Mouse (Mus musculus): ENCODE measurements around the gene Hdgfl3. TPM values are rescaled to one million over a fixed set of nuclear protein-coding genes. Genes with fewer than 3 reads are reported as not detected.
A peak's percentile ranks its signal among the peaks of the same experiment; 100 is the strongest.

The Hdgfl3 gene
- total RNA-seq, 2 experiments from 2014 or later = 1.3 TPM; not detected in 1

DNA sequence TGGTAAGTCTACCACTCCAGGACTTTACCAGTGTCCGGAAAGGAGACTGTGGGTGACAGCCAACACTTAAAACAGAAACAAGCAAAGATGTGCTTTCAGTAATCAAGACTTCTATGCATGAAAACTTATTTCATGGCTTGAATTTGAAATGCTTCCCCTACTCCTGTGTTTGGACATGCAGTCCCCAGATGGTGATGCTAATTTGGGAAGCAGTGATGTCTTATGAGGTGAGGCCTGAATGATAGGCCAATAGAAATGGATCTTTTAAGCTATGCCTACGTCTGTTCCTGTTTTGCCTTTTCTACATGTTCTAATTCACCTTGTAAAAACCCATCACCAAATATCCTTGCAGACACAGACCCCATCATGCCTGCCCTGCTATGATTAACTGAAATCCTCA is 29.3 kb downstream of the Hdgfl3 start:
- no peak for ATAC-seq (replicated peaks; ENCODE audit: low FRiP score, poor library complexity, severe bottlenecking)

- no peak for ATAC-seq (replicated peaks; ENCODE audit: low FRiP score, poor library complexity, severe bottlenecking)
These were observed 30.2 kb downstream of the Hdgfl3 start for GRCm38 (mm10) chr7:81904094-81904493.

- no peak for ATAC-seq (replicated peaks; ENCODE audit: low FRiP score, poor library complexity, severe bottlenecking)
These were observed 34.9 kb downstream of the Hdgfl3 start for GRCm38 (mm10) chr7:81899361-81899760.

- ATAC-seq (replicated peaks; ENCODE audit: low FRiP score, poor library complexity, severe bottlenecking) = no peak
These were observed 49.1 kb downstream of the Hdgfl3 start for GRCm38 (mm10) chr7:81885128-81885527.

- ATAC-seq (replicated peaks; ENCODE audit: low FRiP score, poor library complexity, severe bottlenecking) = no peak
These were observed 52.7 kb downstream of the Hdgfl3 start for GRCm38 (mm10) chr7:81881600-81881999.

- ATAC-seq (replicated peaks; ENCODE audit: low FRiP score, poor library complexity, severe bottlenecking) = no peak
These were observed 53.5 kb downstream of the Hdgfl3 start for GRCm38 (mm10) chr7:81880797-81881196.

- ATAC-seq (replicated peaks; ENCODE audit: low FRiP score, poor library complexity, severe bottlenecking) = no peak
These were observed 54.0 kb downstream of the Hdgfl3 start for GRCm38 (mm10) chr7:81880286-81880685.

GRCm38 (mm10) chr7:81875372-81875771 is 58.9 kb downstream of the Hdgfl3 start:
- no peak for ATAC-seq (replicated peaks; ENCODE audit: low FRiP score, poor library complexity, severe bottlenecking)

DNA sequence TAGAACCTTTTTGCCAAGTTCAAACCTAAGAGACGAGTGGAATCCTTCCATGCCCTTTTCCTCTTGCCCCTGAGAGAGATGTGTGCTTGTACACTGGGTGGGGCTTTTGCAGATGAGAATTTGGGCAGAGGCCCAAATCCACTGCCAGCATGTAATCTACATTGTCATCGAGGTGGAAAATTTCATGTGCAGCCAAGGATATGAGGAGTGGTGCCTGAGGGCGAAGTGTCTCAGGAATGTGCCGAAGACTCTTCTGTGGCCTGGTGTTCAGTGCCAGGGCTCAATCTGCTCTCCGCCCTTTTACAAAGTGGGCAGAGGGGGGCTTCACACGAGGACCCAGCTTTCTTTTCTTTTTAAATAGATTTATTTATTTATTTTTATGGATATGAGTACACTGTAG is 59.6 kb downstream of the Hdgfl3 start:
- no peak for ATAC-seq (replicated peaks; ENCODE audit: low FRiP score, poor library complexity, severe bottlenecking)

- no peak for ATAC-seq (replicated peaks; ENCODE audit: low FRiP score, poor library complexity, severe bottlenecking)
These were observed 60.5 kb downstream of the Hdgfl3 start for GRCm38 (mm10) chr7:81873807-81874206.

- no peak for ATAC-seq (replicated peaks; ENCODE audit: low FRiP score, poor library complexity, severe bottlenecking)
These were observed 61.7 kb downstream of the Hdgfl3 start for GRCm38 (mm10) chr7:81872493-81873013.

DNA sequence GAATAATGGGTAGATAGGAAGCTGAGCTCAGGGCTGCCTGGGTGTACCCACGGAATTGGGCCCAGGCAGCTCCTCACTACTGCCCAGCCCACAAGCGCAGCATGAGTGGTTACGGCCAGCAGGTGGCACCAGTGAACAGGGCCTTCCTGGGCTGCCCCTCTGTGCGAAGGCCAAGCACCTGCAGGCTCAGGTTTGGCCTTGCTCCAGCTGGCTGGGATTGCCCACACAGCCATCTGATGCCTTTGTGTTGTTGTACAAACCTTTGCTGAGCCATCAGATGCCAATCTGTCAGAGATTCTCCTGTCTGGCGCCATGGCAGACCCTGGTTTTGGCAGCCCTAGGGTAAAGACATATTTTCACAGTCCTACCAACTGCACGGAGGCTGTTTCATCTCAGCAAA is 66.1 kb downstream of the Hdgfl3 start:
- ATAC-seq (replicated peaks; ENCODE audit: low FRiP score, poor library complexity, severe bottlenecking) = peak; percentile 79

- no peak for ATAC-seq (replicated peaks; ENCODE audit: low FRiP score, poor library complexity, severe bottlenecking)
These were observed 66.9 kb downstream of the Hdgfl3 start for GRCm38 (mm10) chr7:81867231-81867930.

DNA sequence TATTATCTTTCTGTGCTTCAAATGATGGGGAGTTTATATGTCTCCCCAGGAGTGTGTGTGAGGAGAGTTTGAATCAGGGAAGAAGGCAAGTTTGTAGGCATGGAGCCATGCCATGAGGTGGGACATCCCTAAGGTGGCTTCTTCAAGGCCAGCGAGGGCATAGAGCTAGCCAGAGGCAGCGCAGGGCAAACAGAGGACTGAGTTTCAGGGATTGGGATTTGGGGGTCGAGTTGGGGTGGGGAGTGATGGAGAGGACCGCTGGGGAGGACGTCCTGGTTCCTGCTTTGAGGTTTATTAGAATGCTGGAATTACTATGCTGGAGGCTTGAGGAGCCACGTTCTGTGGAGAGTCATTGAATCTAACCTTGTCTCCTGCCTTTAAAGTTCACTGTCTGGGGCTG is 68.3 kb downstream of the Hdgfl3 start:
- ATAC-seq (replicated peaks; ENCODE audit: low FRiP score, poor library complexity, severe bottlenecking) = no peak

DNA sequence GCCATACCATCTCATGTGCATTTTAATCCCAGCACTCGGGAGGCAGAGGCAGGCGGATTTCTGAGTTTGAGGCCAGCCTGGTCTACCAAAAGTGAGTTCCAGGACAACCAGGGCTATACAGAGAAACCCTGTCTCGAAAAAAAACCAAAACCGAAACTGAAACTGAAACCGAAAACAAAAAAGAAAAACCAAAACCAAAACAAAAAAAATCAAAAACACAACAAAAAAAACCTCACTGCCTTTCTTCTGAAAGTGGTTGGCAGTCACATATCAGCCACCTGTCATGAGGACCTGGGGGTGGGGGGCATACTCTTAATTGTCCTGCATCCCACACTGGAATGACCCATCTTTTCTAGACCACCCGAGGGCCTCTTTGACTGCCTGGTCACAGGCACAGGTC is 69.7 kb downstream of the Hdgfl3 start:
- no peak for ATAC-seq (replicated peaks; ENCODE audit: low FRiP score, poor library complexity, severe bottlenecking)

DNA sequence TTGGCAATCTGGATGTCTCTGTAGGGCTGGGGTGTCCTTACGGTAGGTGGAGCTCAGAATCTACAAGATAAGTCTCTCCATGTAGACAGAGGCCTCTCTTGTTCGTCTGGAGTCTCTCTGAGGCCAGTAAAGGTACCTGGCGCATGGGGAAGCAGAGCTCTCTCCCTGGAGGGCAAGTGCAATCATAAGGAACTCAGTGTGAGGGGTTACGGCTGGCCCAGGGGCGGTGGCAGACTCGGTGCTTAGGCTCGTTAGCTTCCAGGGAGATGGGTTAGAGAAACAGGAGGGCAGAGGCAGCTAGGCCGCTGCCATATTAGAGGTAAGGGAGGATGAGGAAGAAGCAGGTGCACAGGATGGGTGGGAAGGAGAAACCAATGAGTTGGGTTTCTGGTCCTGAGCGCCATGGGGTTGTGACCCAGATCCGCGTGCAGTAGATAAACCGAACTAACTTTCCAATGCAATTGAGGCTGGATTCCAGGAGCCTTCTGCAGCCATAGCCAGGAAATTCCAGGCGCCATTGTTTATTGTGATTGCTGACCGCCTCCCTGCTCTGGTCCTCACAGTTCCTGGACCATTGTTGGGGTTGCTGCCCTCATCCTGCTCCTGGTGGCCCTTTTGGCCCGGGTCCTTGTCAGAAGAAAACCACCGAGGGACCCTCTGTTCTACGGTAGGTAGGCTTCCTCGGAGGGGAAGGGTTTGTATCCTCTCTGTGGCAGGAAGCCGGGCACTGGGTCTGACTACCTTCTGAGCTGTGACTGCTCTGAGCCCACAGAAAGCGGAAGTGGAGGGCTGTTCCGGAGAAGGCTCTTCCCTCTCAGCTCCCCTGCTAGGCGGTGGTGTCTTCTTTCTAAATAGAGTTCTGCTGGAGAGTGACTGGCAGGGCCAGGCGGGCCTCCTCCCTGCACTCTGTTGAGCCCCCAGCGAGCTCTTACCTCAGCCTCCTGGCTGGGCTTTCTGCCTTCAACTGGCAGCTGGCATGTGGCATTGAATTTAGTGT is 71.4 kb downstream of the Hdgfl3 start:
- no peak for ATAC-seq (replicated peaks; ENCODE audit: low FRiP score, poor library complexity, severe bottlenecking)

DNA sequence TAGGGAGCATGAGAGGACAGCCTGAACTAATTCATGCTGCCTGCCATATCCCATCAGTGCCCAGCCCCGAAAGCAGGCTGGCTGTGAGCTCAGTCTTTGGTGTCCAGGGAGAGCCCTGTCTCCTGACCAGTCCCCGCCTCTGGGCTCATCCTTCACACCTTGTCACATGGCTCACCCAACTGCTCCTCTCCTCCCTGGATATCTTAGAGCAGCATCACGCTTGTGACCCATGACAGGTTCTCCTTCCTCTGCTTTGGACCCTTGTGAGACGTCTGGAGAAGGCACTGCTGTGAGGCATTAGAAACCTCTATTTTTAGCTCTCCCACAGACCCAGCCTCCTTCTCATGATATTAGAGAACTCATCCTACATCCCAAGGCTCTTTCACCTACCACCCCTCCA is 72.4 kb downstream of the Hdgfl3 start:
- ATAC-seq (replicated peaks; ENCODE audit: low FRiP score, poor library complexity, severe bottlenecking) = no peak

GRCm38 (mm10) chr7:81861461-81861860 is 72.8 kb downstream of the Hdgfl3 start:
- no peak for ATAC-seq (replicated peaks; ENCODE audit: low FRiP score, poor library complexity, severe bottlenecking)

- no peak for ATAC-seq (replicated peaks; ENCODE audit: low FRiP score, poor library complexity, severe bottlenecking)
These were observed 73.3 kb downstream of the Hdgfl3 start for GRCm38 (mm10) chr7:81860996-81861395.

GRCm38 (mm10) chr7:81860071-81860470 is 74.2 kb downstream of the Hdgfl3 start:
- ATAC-seq (replicated peaks; ENCODE audit: low FRiP score, poor library complexity, severe bottlenecking) = no peak
